Mouse (Mus musculus) megakaryocyte, embryonic 14.5 days (primary cell): ENCODE data around the gene Pou2af1. TPM values are rescaled to one million over a fixed set of nuclear protein-coding genes. Genes with fewer than 3 reads are reported as not detected.

Experiments used
- H3K27me3 ChIP-seq: replicated peaks from 2 replicates; pipeline ENCODE3; 2012; ENCODE audit warnings: inconsistent platforms
- H3K36me3 ChIP-seq: replicated peaks from 2 replicates; pipeline ENCODE3; 2012; ENCODE audit warnings: low read length, inconsistent platforms, mixed read lengths
- H3K4me1 ChIP-seq: 2 replicates; pipeline ENCODE4 v1.6.1; 2012; ENCODE audit warnings: inconsistent platforms
- H3K4me3 ChIP-seq: replicated peaks from 2 replicates; pipeline ENCODE3; 2012; ENCODE audit warnings: moderate library complexity, mild to moderate bottlenecking, inconsistent platforms
- H3K9me3 ChIP-seq: 2 replicates; pipeline ENCODE4 v1.6.1; 2012; ENCODE audit warnings: inconsistent platforms
- FLI1 ChIP-seq: IDR thresholded peaks from 2 replicates; pipeline ENCODE4 v1.6.1; 2012; ENCODE audit warnings: low read length, inconsistent platforms, mixed read lengths
- GATA1 ChIP-seq: IDR thresholded peaks from 3 replicates; pipeline ENCODE4 v1.6.1; 2012; ENCODE audit warnings: mixed read lengths, low read length, inconsistent platforms, borderline replicate concordance
- polyA plus RNA-seq: library from polyadenylated mRNA; stranded (reverse); fragments of >175 nt; gene quantifications from 2 replicates; pipeline ENCODE4 v1.2.3, GENCODE M21; 2012; ENCODE audit warnings: low replicate concordance; ENCODE audit not compliant: insufficient read depth

Gene Pou2af1
- polyA plus RNA-seq, 1 experiment = not detected

DNA sequence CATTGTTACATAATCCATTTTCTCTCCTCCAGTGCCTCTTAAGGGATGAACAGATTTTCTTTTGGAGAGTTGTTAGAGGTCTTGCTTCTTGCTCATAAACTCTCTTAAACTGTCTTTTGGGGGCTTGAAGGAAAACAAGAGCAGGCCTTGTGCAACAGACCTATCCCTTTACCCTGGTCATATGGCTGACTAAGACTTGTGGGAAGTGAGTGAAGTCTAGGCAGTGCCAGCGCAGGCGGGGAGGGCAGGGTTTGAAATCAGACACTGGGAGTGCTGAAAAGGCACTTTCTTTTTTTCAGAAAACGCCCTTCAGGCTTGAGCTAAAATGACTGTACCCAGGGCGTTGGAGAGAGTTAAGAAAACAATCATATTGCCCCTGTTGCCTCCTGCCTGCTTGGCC lies 1.8 kb downstream of the Pou2af1 start:
- no peak overlapping the region for H3K4me3 ChIP-seq
- no peaks in the 10 kb centered on the region for H3K36me3 ChIP-seq
- no peaks in the 10 kb centered on the region for H3K9me3 ChIP-seq
- peaks cover 4% of the 10 kb centered on the region for H3K27me3 ChIP-seq
- no peak for TF ChIP-seq GATA1
- TF ChIP-seq FLI1 = no peak
- no peaks in the 10 kb centered on the region for H3K4me1 ChIP-seq

DNA sequence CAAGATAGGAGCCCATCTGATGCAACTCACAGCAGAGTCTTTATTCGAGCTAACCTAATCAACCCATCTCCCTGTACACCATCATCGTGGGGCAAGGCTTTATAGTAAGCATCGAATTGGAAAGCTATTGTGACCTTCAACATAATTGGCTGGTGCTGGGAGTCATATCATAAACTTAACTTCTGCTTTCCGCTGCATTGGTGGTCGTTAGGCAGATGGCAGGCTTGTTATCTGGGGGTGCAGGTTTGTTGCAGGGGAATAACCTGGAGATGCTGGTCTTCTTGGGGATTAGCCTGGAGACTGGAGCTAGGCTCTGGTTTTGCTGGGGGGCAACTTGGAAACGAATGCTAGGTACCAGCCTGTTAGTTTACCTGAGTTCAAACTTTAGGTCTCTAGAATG lies 2.4 kb downstream of the Pou2af1 start:
- TF ChIP-seq GATA1 (no peak), FLI1 (no peak)
- no peaks in the 10 kb centered on the region for H3K9me3 ChIP-seq
- no peak overlapping the region for H3K4me3 ChIP-seq
- peaks cover 4% of the 10 kb centered on the region for H3K27me3 ChIP-seq
- H3K4me1 ChIP-seq = no peaks in the 10 kb centered on the region
- no peaks in the 10 kb centered on the region for H3K36me3 ChIP-seq

DNA sequence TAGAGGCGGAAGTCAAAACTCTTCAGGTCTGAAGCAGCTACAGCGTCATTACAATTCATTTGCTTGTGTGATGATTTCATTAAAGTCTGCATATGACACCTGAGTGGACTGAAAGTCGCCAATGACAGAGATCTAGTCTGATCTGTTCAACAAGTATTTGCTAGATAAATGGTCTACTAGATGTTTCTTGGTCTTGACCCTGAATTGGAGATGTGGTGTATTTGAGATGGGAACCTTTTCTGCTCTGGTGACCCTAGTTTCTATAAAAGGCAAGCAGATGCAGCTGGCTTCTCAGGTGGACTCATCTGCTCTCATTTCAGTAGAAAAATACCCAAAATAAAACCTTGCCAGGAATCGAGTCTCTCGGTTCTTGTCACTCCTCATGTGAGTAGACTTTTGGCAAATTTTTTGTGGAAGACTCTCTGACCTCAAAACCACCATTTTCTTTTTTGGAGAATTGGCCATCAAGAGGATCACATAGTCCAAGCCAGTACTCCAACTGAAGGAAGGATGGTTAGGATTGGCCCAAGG lies 12.2 kb downstream of the Pou2af1 start:
- no peak for TF ChIP-seq FLI1
- TF ChIP-seq GATA1 = no peak
- Histone ChIP-seq H3K4me3 (no peak overlapping the region), H3K27me3 (peaks cover 1% of the 10 kb centered on the region), H3K4me1 (no peaks in the 10 kb centered on the region), H3K9me3 (no peaks in the 10 kb centered on the region), H3K36me3 (no peaks in the 10 kb centered on the region)

DNA sequence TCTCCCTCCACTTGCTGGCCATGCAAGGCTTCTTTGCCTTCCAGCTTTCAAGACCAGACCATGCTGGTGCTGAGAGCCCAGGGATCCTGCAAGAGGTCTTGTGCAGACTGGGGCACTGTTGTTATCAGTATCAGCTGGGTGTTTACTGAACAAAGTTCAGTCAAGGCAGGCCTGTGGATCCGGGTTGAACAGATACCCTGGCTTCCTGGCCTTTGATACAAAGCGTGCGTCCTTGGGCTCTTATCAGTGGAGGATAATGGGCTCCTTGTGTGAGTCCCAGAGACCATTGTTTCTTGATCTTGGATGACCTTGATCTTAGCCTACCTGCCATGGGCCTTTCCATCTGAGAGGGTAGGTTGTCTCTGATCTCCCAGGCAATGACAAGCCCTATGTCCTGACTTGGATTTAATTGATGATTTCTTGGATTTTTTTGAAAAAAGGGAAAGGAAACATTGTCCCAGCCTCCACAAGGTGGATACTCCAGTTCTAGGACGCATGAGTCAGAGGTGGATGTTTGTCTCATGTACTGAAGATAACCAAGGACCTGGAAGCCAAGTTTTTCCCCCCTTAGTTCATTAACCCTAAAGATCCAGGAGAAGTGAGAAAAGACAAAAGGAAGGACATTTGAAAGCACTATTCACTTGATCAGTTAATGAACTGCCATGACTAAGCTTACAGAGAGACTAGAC lies 17.3 kb downstream of the Pou2af1 start:
- TF ChIP-seq GATA1 = no peak
- TF ChIP-seq FLI1 = no peak
- H3K9me3 ChIP-seq = no peaks in the 10 kb centered on the region
- H3K4me3 ChIP-seq = no peak overlapping the region
- H3K27me3 ChIP-seq = peaks cover 11% of the 10 kb centered on the region
- H3K36me3 ChIP-seq = no peaks in the 10 kb centered on the region
- H3K4me1 ChIP-seq = no peaks in the 10 kb centered on the region

DNA sequence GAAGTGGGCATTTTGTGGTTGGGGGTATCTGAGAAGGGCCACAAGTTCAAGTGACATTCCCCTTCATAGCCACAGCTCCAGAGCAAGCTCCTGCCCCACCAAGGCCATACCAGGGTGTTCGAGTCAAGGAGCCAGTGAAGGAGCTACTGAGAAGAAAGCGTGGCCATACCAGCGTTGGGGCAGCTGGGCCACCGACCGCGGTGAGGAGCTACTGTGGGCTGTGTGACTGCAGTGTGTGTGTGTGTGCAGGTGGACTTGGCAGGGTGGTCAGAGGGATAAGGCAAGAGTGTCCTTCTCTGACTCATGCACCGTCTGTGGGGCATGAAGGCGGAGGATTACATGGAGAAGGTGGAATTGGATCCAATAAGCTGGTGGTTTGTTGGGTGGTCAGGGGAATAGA lies 18.7 kb downstream of the Pou2af1 start:
- no peaks in the 10 kb centered on the region for H3K36me3 ChIP-seq
- H3K27me3 ChIP-seq = peaks cover 11% of the 10 kb centered on the region
- peak overlapping the region; percentile 43 for H3K4me3 ChIP-seq
- no peaks in the 10 kb centered on the region for H3K4me1 ChIP-seq
- no peaks in the 10 kb centered on the region for H3K9me3 ChIP-seq
- TF ChIP-seq GATA1 (no peak), FLI1 (no peak)

GRCm38 (mm10) chr9:51238741-51239385 lies 25.4 kb downstream of the Pou2af1 start:
- no peak for TF ChIP-seq FLI1
- TF ChIP-seq GATA1 = no peak
- no peaks in the 10 kb centered on the region for H3K36me3 ChIP-seq
- H3K4me3 ChIP-seq = no peak overlapping the region
- peaks cover 9% of the 10 kb centered on the region for H3K4me1 ChIP-seq
- peaks cover 2% of the 10 kb centered on the region for H3K27me3 ChIP-seq
- no peaks in the 10 kb centered on the region for H3K9me3 ChIP-seq

DNA sequence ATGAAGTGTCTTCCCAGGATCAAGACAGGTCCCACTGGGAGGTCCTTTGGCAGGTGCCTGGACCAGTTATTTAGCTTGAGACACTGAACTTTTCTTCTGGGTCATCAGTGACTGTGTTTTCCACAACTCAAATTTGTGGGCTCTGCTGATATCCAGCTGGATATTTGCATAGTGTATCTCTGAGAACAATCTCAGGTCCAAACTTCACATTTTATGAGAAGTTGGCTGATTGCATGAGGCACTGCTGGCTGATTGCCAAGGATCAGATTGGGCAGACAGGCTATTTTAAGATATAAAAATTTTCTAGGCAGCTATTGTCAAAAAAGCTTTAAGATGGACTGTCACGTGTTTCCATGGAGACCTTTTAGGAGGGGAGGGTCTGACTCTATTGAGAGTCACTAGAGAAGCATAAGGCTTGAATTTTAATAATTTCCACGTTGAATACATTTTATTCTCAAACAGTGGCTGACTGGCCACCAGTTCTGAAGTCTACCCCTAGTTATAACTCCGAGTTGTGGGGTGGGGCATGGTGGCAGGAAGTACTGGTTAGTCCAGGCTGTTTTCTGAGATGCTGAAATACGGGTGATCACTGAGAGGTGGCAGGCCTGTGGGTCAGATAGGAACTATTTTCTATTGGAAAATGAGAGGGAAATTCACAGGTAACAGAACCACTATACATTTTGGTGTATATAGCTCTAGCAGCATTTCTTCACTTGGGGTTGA lies 43.4 kb downstream of the Pou2af1 start:
- Histone ChIP-seq H3K4me3 (no peak overlapping the region), H3K9me3 (peaks cover 7% of the 10 kb centered on the region), H3K27me3 (no peaks in the 10 kb centered on the region), H3K4me1 (no peaks in the 10 kb centered on the region), H3K36me3 (no peaks in the 10 kb centered on the region)
- TF ChIP-seq FLI1 = no peak
- TF ChIP-seq GATA1 = no peak

GRCm38 (mm10) chr9:51258426-51258825 lies 44.9 kb downstream of the Pou2af1 start:
- Histone ChIP-seq H3K4me3 (no peak overlapping the region), H3K27me3 (no peaks in the 10 kb centered on the region), H3K36me3 (no peaks in the 10 kb centered on the region), H3K9me3 (peaks cover 11% of the 10 kb centered on the region), H3K4me1 (no peaks in the 10 kb centered on the region)
- TF ChIP-seq FLI1 (no peak), GATA1 (no peak)

DNA sequence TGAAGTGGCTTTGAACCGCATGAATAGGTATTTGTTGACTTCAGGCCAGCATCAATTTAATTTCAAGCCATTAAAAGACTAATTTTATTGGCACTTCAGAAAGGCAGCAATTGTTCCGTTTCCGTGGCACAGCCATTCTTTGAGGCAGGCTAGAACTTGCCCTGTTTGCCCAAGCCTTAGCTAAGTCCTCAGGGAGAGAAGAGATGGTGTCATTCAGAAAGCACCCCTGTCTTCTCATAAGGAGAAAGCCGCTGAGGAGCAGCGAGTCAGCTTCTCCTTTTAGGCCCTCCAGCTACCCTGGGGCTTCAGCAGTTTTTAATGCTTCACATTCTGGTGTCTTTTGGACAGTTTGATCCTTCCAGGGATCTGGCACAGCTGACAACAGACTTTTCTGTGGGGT lies 55.3 kb downstream of the Pou2af1 start:
- Histone ChIP-seq H3K4me3 (no peak overlapping the region), H3K27me3 (peaks cover 13% of the 10 kb centered on the region), H3K9me3 (no peaks in the 10 kb centered on the region), H3K36me3 (no peaks in the 10 kb centered on the region), H3K4me1 (peaks cover 6% of the 10 kb centered on the region)
- TF ChIP-seq GATA1 = no peak
- no peak for TF ChIP-seq FLI1

GRCm38 (mm10) chr9:51271073-51271472 lies 57.6 kb downstream of the Pou2af1 start:
- Histone ChIP-seq H3K36me3 (no peaks in the 10 kb centered on the region), H3K4me3 (no peak overlapping the region), H3K4me1 (peaks cover 7% of the 10 kb centered on the region), H3K9me3 (no peaks in the 10 kb centered on the region), H3K27me3 (peaks cover 16% of the 10 kb centered on the region)
- TF ChIP-seq GATA1 (no peak), FLI1 (no peak)
